Mouse (Mus musculus) kidney, postnatal 36 days (tissue): ENCODE results near the gene Afdn.
A peak's percentile ranks its signal among the peaks of the same experiment; 100 is the strongest.
"Not testable (repeated sequence)": the region's sequence is repeated elsewhere in the genome, so short reads cannot be mapped to it uniquely, and the experiment has no call there.

Source experiments
- DNase-seq, 2 experiments: peaks; one replicate each; pipeline ENCODE4 v3.0.0; 2021 to 2022; ENCODE audit warnings: mixed read lengths in 2 of 2

Afdn gene

DNA sequence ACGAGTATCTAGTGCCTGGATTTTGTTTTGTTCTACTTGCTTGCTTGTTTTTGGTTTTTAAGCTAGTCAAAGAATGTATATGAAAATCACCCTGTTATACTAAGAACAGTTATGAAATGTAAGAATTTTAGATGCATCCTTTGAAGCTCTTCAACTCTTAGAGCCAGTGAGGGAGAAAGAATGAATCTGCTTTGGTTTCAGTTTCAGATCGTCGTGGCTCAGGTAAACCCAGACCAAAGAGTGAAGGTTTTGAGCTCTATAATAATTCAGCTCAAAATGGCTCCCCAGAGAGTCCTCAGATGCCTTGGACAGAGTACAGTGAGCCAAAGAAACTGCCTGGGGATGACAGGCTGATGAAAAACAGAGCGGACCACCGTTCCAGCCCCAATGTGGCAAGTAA lies 123.2 kb downstream of the Afdn start:
- no peak for DNase-seq

DNA sequence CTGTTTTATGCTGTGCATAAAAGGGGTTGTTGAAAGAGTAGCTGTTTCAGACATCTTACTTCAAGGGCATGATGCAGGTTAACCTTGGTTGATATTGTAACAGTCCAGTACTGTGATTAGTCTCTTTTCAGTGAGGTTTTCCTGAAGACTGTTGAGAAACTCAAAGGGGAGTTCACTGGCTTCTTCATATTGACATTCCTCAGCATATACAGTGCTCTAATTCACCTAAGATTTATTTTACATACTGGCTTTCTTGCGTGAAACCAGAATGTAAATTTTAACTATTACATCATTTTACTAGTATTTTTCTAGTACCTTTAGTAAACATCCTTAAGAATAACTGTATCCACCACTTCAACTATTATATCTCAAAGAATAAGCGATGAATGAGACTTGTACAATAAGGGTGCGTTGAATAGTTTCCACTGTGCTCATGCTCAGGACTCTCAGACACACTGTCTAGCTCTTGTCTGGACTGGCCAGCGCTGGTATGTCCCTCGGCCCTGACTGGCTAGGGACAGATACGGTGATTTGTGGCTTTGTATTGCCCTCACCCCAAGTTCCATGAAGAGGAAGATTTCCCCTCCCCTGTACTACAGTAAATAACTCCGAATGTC lies 129.6 kb downstream of the Afdn start:
- no peak for DNase-seq

DNA sequence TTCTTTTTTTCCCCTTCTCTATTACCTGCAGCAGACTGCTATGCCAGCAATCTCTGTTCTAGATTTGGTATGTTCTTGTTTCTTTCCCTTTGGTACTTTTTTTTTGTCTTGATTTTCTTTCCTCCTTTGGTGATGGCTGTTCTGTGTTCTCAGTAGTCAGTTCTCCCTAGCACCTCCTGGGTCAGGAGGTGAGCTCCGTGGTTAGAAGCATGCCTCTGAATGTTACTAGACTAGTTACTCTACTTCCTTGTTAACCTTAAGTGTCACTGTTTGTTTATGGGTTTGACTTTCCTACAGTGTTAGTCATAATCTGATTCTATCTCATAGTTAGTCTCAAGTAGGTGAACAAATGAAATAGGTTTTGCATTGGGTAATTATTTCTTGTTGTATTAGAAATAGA lies 130.6 kb downstream of the Afdn start:
- DNase-seq, result no peak

DNA sequence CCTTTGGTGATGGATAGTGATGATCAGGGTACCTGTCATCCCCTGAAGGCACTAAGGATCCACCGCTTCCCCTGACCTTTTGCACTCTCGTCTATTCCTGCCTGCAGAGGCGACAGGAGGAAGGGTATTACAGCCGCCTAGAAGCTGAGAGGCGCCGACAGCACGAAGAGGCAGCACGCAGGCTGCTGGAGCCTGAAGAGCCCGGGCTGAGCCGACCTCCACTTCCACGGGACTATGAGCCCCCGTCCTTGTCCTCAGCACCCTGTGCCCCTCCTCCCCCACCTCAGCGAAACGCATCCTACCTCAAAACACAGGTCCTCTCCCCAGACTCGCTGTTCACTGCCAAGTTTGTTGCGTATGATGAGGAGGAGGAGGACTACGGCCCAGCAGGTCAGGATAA lies 138.5 kb downstream of the Afdn start:
- no peak for DNase-seq

DNA sequence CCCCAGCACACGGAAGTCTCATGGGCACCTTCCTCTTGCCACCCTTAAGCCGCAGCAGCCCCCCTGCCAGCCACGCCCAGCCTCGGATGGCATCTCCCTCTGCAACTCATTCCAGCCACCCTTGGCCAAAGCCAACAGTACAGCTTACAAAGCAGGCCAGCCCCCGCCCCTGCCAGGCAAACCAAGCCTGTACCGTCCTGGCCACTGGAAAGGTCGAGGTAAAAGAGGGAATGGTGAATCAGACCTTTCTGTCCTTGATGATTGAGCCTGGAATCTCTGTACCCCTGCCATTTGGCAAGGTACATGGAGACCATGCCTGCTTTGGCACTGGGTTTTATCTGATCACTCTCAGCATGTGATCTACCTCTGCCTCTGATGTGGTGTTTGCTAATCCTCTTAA lies 138.9 kb downstream of the Afdn start:
- DNase-seq, result no peak

DNA sequence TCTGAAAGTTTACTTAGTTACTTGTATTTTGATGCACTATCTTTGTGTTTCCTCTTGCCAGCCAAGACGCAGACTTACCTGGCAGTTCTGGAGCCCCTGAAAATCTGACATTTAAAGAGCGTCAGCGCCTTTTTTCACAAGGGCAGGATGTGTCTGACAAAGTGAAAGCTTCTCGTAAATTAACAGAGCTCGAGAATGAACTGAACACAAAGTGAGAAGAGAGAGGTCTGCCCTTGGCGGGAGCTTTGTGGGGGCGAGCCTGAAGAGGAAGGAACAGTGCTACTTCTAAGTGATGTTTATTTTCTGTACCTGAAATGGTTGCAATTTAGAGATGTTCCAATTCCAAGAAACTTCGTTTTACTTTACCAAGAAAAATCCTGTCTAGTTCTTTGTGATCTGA lies 143.5 kb downstream of the Afdn start:
- DNase-seq, result no peak

DNA sequence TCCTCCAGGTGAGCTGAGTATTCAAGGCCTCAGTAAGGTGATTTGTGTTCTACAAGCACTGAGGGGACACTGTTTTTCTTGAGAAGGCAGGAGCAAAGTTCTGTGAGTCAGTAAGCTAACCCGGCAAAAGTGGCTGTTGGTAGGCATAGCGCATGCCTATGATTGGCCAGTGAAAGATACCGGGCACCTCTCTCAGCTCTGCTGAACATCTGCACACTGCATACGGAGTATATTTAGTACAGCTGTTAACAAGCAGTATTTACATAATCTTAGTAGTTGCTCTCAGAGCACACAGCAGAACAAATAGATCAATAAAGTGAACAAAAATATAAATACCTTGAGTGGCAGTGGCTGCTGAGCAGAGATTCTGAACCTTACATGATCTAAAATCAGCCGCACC lies 146.7 kb downstream of the Afdn start:
- no peak for DNase-seq

DNA sequence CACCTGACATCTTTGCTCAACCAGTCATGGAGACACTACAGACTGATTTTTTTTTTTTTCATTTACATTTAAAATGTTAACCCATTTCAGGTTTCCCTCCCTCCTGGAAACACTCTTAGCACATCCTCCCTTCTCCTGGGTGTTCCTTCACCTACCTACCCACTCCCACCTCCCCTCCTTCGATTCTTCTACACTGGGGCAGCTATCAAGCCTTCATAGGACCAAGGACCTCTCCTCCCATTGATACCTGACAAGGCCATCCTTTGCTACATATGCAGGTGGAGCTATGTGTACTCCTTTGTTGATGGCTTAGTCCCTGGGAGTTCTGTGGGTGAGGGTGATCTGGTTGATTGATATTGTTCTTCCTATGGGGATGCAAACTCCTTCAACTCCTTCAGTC lies 147.3 kb downstream of the Afdn start:
- no peak for DNase-seq

DNA sequence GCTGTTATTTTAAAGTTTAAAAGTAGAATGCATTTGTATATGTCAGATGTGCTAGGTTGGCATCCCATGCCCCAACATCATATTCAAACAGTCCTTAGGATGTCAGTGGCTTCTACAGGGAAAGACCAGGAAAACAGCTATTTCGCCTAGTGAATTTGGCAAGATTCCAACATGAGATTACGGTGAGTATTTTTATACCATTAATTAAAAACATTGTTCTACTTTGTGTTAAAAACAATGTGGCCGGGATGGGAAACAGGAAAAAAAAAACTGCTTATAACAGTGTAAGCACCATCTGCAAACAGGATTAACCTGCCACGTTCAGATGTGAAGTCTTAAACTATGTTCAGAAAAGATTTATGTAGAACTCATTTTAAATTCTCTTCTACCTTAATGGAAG lies 153.6 kb downstream of the Afdn start:
- no peak for DNase-seq

DNA sequence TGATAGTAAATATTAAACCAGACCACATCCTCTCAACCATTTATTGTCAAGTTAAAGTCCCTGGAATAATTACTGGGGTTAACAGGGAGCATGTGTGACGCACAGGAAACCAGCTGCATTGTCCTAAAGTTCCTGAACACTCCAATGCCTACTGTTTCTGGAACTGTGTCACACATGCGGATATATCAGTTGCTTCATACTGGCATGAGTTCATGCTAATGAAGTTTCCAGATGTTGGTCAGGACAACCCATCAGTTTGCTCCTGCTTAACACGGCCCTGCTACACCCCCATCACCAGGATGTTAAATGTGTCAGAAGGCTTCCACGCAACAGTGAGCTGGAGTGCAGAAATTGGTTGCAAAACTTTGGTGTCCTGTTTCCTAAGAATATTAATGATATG lies 154.2 kb downstream of the Afdn start:
- peak; percentile 55 to 82 for DNase-seq

DNA sequence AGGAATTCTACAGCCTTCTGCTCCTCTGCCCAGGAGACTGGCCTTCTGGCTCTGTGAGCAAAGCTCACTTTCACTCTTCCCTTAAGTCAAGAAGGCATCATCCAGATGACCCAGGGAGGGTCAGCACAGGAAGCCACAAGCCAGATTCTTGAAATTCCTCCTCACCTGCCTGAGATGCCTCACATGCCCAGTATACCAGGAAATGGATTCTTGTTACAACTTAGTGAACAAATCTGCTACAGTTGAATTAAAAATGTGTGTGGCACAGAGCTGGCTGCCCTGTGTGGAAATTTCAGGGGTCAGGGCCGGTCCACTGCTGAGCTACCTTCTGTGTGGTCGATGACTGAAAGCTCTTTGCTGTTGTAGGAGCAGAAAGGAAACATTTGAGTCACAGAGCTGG lies 160.4 kb downstream of the Afdn start:
- DNase-seq, result peak in 1 of 2 experiments; percentile 21

DNA sequence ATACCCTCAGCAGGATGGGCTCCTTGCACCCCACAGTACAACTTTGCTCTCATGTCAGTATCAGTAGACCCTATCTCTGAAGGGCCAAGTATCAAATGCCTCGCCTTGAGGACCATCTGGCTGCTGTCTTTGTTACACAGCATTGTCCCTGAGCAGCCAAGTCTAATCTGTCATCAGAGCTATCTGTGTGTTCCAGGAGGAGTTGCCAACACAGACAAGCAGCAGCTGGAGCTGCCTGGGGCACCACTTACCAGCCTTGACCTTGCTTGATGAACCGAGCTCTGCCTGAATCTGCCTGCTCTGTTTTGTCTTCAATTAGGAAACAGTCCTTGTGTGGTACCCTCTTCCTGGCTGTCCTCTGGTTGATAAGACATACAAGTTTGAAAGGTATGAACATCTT lies 163.1 kb downstream of the Afdn start:
- no peak for DNase-seq

DNA sequence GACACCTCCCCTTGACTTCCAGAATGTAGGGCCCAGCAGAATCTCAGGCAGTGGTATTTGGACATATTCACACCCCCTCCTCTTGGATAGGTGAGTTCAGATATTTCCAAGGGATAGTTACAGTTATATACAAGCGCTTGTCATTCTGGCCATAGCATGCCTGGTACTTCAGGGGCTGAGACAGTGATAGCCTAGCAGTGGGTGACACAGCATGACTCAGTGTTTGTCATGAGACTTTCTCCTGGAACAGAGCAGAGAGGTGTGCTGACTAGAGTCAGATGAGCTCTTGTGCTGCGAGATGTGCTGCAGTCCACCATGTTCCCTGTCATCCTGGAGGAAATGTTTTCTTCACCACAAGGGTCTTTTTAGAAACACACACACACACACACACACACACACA lies 164.2 kb downstream of the Afdn start:
- DNase-seq, result no peak

DNA sequence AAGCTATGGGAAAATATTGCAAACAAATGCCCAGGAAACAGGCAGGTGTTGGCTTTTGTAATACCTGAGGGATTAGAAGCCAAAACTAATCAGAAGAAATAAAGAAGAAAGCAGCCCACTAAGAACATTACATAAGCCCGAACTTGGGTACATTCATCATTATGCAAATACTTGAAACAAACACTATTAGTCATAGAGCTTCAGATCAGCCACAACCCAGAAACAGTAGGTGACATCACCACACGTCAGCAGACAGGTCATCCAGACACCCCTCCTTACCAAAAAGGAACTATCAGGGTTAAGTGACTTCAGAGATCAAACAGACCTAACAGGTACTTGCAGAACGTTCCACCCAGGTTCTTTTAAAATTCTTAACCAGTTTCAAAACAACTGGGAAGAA lies 165.6 kb downstream of the Afdn start:
- no peak for DNase-seq

DNA sequence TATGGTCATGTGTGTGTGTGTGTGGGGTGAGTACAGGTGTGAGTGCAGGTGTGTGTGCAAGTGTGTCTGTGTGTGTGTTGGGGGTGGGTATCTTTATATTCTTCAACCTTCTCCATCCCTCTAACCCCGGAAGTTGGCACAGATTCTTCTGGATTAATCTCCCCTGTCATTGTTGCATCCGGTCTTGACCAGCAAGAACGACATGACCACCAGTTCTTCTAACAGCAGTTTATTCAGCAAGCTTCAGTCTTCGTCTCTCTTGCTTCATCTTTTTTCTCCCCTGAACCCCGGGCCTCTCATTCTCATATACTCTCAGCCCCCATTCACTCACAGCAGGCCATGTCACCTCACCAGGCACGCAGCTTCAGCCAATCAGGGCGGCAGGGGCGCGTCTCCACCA lies 170.1 kb downstream of the Afdn start:
- DNase-seq, result no peak

DNA sequence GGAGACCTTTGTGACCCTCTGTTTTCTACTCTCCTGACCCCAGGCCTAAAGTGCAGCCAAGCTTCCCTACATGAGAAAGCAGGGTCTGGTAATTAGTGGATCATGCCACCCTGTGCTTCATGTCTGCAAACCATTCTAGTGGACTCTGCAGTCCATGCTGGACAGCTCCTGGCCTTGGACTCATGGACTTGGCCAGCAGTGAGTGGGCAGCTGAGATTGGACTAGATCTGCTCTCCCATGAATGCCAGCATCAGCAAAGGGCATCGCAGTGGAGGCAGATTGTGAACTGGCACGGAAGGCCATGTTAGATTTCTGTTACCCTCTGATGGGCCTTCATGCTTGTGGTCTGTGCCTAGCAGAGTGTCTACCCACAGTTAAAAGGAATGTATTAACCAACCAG lies 175.0 kb downstream of the Afdn start:
- peak in 1 of 2 experiments; percentile 21 for DNase-seq

DNA sequence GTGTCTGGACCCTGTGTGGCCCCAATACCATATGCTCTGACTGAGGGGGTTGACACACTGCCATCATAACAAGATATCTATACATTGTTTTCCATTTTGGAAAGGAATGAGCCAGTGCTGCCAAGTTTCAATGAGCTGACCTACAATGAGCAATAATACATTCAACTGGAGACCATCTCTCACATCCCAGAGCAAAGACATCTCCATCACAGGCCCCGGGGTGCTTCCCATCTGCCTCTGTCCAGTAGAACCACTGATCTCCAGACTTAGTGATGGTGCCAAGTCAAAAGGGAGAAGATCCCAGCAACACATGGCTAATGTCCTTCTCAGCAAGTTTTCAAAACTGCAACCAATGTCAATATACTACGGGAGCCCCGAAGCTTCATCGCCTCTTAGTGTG lies 177.4 kb downstream of the Afdn start:
- no peak for DNase-seq

DNA sequence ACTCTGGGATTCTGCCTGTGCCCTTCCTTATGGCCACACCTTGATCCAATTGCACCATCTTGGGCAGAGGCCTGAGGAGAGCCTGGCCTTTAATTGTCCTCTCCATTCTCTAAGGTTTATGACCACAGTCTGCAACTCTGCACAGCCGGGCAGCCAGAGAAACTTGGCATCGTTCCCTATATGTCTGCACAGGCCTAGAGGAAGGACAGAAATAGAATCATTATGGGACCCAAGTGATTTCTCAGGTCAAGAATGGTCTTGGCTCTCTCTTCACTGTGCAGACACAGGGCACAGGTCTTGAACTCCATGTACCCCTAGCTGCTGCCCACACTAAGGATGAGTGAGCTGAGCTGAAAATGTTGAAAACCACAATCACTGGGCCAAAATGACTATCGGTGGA lies 178.3 kb downstream of the Afdn start:
- DNase-seq, result peak; percentile 26 to 55

DNA sequence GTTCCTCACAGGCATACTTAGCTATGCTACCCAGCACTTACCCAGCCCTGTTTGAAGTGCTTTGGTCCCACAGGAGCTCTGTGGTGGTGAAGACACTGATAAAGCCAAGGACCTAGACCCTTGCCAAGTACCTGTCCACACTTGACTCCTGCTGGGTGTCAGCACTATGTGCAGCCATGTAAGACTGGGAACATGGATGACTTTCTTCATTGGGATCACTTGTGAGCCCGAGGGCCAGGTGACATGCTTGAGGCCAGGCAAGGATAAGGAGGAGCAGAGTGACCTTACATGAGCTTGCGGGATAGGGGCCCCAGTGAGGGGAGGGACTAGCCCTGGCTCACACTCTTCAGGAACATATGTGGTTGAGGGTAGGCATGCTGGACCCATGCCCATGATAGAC lies 178.9 kb downstream of the Afdn start:
- DNase-seq, result not testable (repeated sequence)

DNA sequence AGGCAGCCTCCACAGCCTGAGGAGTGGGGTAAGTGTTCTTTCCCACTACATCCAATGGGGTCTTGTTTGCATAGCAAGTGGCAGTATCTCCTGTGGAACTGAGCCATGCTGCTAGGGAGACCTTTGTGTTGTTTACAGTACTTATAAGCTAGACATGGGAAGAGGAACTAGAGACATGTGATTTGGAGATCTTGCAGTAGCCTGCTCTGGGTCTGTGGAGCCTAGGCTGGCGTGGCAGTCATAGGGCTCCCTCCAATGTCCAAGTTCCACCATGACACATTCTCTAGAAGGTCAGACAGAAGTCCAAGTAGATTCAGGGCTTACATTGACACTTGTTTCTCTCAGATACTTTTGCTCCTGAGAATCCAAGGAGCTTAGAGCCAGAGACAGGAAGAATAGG lies 180.1 kb downstream of the Afdn start:
- peak in 1 of 2 experiments; percentile 8 for DNase-seq

DNA sequence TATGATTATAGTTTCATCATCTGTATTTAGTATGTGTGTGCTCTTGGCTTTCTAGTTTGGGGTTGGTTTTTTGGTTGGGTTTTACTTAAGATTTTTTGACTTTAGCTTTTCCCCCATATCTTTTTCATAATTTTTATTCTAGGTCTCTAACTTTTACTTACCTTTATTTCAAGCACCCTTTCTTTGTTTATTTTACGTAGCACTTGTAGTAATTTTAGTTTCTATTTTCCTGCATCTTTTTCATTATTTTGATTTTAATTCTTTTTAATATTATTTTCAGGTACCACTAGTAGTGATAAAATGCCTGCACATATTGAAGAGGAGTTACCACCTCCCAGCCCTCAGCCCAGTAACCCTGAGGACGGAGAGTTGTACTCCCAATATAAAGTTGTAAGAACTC lies 187.7 kb downstream of the Afdn start, which contains the start of gene Gm7168:
Gene Gm7168 (plus strand): TSS at position 301 of the 400 bp plus-strand sequence.
- not testable (repeated sequence) for DNase-seq

DNA sequence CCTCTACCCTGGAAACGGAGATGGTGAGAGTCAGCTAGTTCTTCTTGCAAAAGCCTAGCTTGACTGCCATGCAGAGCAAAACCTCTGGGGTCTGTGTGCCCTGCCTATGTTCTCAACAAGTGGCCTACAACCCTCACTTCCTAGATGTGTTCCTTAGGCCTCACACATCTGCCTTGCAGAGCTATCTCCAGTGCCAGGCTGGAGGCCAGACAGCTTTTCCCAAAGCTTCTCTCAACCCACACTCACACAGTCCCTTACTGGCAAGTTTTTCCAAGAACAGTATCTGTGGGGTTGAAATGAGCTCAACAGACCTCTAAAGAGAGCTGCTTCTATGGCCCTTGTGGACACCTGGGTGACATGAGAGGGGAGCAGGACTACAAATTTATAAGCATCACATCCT lies 191.2 kb downstream of the Afdn start:
- DNase-seq, result not testable (repeated sequence)
